Mouse (Mus musculus) A20 (cell line): Measurements from ENCODE around the gene Hlcs.
A peak's percentile ranks its signal among the peaks of the same experiment; 100 is the strongest.

Experiments
- DNase-seq: peaks from one replicate; pipeline ENCODE4 v3.0.0-alpha.2; 2011; ENCODE audit warnings: low read depth, low spot score

The Hlcs gene

DNA sequence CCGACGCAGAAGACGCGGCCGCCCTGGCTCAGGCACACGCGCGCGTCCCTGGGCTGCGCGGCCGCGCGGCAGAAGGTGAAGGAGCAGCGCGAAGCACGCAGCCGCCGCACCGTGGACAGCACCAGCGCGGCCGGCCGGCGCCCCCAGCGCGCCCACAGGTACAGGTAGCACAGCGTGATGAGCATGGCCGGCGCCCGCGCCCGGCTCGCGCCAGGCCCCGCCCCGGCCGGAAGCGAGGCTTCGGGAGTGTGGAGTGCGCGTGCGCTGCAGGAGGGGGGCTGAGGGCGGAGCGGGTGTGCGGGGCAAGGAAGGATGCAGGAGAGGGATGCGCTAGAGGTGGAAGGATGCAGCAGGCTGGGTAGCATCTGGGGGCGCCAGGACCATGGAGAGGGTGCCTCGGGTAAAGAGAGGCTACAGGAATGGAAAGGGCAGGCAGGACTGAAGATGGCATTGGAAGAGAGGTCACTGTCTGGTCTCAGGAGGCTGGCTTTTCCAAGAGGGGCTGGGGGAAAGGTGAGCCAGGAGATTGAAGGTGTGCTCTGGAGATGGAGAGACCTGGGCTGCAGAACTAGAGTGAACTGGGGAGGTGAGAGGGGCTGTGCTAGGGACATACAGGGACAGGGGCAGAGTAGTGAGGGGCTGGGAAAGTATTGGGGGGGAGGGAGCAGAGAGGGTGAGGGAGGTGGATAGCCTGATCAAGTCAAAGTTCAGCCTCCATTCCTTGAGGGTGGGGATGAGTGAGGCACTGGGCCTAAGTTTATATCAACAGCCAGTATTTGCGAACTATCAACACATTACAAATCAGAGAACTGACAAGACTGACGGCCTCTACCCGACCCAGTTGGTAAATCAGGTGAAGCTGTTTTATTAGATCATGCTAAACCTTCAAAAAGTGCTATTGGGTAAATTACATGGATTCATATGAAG is 23.0 kb downstream of the Hlcs start:
- DNase-seq: peak; percentile 87

DNA sequence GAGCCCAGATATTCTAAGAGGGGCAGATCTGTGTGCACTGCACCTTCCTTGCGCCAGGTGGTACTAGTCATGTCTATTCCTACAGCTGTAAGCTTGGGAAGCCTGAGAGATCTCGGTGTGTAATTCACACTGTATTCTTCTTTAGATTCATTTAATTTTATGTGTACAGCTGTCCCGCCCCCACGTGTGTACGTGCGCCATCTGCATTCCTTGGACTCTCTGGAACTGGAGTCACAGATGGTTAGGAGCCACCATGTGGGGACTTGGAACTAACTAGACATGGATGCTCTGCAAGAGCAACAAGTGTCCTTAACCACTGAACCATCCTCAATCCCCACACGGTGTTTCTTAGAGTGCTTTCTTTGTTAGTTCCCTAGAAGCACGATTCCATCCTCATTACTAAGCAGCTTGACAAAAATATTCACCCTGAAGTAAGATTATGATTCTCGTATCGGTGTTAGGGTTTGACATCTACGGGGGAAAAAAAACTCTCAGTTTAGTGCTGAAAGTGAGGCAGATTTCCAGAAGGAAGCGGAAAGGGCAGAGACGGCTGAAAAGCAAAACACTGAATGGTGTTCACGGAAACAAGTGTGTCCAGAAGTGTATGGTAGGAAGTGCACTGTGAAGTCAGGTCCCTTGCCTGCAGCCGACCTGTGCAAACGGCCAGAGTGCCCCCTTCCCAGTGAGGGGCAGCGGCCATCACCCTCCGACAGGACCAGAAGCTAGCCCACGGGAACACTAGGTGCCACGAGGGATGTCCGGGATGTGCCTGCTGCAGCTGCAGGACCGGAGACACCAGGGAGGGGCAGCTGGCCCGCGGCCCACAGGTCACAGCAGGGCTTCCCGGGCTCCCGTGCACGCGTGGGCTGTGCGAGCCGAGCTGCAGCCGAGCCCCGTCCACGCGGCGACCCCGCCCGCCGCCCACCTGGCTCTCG is 24.0 kb downstream of the Hlcs start:
- peak; percentile 59 for DNase-seq

DNA sequence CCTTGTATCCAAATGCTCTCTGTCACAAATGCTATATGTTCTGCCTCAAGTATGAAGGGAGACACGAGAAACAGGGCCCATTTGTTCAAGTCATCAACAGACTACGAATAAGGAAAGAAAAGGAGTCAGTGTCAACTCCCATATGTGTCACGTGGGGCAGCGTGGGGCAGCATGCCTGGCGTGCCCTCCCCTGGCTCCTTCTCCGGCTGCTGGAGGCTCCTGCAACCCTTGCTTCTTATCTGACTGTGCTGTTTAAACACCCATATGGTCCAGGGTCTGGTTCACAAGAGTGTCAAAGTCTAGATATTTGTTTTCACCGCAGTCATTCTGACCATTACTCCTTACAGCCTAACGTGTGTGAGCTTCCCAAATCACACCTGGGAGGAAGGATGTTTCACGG is 25.5 kb downstream of the Hlcs start:
- DNase-seq: no peak

GRCm38 (mm10) chr16:94283972-94284371 is 29.4 kb downstream of the Hlcs start:
- peak; percentile 33 for DNase-seq

GRCm38 (mm10) chr16:94270826-94271225 is 42.5 kb downstream of the Hlcs start:
- no peak for DNase-seq

DNA sequence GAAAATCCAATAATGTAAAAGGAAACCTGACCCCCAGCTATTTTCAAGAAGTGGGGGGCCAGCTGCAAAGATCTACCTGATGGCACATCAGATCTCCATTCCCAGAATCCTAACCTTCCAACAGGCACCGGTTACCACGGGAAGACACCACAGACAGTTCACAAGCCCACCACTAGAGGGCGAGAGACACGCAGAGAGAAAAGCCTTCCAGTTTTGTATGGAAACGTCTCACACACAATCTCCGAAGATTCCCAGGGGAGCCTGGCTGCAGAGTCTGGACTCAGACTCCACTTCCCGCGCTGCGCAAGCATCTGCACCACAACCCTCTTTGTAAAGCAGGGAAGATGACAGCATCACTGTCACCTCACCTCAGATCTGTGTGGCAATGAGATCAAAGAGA is 43.7 kb downstream of the Hlcs start:
- DNase-seq: peak; percentile 63

- DNase-seq: peak; percentile 53
Observed at GRCm38 (mm10) chr16:94268205-94268604, 45.2 kb downstream of the Hlcs start.

DNA sequence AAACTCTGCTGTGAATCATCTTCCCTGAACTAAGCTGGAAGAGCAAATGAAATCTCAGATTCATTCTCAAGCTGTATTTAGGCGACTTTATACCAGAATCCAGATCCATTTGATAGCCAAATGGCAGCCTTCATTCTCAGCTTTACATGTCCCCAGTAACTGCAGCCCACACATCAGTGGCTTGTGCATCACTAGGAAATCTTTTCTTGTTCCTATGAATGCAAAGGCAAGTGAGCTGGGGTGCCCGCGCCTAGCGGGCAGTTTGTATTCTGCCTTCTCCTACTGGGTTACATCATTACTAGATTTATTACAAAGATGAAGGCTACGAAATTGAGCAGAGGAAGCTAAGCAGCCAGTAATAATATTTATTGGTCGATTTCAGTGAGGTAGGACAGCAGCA is 48.8 kb downstream of the Hlcs start:
- DNase-seq: no peak

- DNase-seq: no peak
Observed at GRCm38 (mm10) chr16:94262501-94262900, 50.9 kb downstream of the Hlcs start.

- DNase-seq: no peak
Observed at GRCm38 (mm10) chr16:94260938-94261630, 52.3 kb downstream of the Hlcs start.

- peak; percentile 87 for DNase-seq
Observed at GRCm38 (mm10) chr16:94258366-94259310, 54.7 kb downstream of the Hlcs start.

GRCm38 (mm10) chr16:94255592-94255991 is 57.8 kb downstream of the Hlcs start:
- no peak for DNase-seq

- no peak for DNase-seq
Observed at GRCm38 (mm10) chr16:94255035-94255434, 58.3 kb downstream of the Hlcs start.

GRCm38 (mm10) chr16:94254415-94254891 is 58.9 kb downstream of the Hlcs start:
- DNase-seq: no peak

DNA sequence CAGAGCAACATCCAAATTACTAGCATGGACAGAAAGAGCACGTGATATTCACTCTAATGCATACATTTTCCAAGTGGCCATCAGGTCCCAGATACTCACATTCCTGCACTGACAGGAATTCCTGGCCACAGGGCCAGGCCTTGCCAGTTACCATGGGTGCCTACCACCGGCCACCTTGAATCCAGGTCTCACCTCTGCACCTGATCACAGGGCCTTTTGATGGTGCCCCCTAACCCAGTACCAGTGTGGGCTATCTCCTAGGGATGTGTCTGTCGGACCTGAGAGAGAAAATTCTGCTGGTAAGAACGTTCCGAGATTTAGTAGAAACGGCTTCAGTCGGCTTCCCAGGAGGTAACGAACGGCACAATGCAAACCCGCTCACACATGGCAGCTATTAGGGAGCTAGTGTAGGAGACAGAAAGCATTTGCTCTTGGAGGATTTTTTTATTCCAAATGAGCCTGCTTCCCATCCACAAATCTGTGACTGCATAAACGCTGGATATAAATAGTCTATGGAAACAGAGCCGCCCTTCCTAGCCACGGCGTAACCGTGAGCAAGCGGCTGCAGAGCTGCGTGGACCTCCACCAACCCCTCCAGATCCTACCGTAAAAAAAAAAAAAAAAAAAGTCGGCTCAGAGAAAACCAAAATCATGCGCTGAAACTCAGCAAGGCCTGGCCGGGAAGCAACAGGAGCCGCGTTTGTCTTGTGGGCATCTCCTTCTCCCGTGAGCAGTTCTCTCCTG is 59.5 kb downstream of the Hlcs start:
- DNase-seq: no peak

DNA sequence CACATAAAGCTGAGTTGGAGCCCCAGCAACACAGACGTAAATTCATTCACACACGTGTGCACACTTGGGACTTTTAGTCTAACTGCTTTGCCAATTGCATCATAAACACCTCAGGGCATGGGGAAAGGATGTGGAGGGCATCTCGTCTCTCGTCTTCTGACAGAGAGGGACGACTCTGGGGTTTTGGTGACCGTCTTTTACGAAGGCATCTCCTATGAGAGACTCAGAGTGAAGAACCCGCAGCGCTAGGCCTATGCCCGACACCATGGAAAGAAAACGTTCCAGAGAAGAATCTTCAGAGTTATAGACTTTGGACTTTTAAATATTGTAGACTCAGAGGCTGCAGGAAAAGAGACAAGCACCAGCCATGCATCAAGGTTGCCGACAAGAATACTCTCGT is 61.6 kb downstream of the Hlcs start:
- DNase-seq: peak; percentile 85

- peak; percentile 81 for DNase-seq
Observed at GRCm38 (mm10) chr16:94250640-94251349, 62.6 kb downstream of the Hlcs start.

- peak; percentile 87 for DNase-seq
Observed at GRCm38 (mm10) chr16:94250136-94250535, 63.2 kb downstream of the Hlcs start.

DNA sequence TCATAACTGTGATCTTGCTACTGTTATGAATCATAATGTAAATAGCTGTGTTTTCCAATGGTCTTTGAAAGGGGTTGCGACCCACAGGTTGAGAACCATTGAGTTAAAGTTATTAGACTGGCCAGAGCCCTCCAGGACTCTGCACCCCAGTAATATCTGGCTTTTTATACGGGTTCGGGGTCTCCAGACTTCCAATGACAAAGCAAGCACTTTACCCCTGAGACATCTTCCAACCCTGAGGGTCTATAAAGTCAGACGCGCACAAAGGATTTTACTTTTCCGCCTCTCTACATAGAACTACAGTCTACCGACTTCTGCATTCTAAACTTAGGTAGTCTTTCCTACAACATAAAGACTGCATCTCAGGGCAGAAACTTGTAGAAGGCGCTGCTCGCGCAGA is 63.7 kb downstream of the Hlcs start:
- DNase-seq: no peak
